Mouse (Mus musculus) lung, postnatal 36 days (tissue): ENCODE data around the gene Tas2r117.

ENCODE experiments used
- DNase-seq: peaks from one replicate; pipeline ENCODE4 v3.0.0; 2022; ENCODE audit warnings: mixed read lengths

The Tas2r117 gene

DNA sequence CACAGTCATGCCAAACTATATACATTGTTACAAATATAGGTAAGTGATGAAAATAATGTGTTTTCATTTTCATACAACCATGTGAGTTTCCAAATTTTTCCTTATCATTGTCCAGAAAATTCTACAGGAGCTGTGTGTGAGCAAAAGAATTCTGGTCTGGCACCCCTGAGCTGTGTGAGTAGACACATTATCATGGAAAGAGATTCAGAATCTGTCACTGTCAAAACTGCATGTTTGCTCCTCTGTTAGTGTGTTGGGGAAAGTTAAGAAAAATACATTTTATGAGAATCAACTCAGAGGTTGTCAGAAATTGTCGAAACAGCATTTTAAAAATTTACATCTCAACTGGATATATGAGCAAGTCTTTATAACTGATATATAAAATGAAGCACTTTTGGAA lies at the start of gene Tas2r117:
Tas2r117 (plus strand) TSS at position 301 of the 400 bp plus-strand sequence.
- no peak for DNase-seq

DNA sequence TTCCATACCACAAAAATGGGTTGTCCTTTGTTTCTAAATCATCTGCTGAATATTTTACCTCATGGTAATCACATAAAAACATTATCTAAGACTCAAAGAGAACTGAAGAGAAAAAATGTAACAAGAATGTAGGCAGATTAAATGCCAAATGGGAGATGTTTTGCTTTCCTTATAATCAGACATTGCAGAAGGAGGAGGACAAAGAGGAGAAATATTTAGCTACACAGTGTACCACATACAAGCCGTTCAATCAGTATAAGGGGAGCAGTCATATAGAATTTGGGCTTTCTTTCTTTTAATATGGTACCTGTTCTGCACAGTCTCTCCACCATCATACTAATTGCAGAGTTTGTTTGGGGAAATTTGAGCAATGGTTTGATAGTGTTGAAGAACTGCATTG lies 48.2 kb upstream of the Tas2r117 start, which contains the start of gene Tas2r124:
Tas2r124 (plus strand) TSS at position 301 of the 400 bp plus-strand sequence.
- no peak for DNase-seq

DNA sequence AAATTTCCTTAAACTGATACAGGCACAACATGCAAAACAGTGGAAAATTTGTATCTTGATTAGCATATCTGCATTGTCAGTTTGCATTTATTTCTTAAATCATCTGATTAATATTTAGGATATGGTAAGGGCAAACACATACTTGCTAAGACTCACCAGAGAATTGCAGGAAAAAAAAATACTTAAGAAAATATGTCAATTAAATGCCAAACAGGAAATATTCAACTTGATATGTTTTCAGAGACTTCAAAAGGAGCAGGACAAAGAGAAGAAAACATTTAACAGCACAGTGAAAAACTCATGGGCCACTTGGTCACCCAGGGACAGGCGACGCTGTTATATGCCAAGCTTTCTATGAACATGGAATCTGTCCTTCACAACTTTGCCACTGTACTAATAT lies 40.8 kb upstream of the Tas2r117 start, which contains the start of gene Tas2r102:
Tas2r102 (plus strand) TSS at position 301 of the 400 bp plus-strand sequence.
- DNase-seq = no peak

DNA sequence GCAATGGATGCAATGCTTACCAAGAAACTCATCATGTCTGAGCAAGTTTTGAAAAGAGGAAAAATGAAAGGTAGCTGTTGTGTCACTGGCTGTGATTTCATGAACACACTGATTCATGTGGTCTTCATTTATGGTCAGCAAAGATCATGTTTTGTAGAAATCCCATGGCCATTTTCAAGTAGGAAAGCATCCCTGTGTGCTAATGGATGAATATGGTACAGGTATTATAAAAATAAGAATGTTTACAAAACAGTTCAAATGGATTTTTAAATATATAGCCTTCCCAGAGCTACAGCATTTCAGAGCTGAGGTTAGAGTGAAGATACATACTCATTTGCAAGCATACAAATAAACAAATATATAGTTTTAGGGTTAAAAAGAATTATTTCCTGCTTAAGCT lies 24.6 kb upstream of the Tas2r117 start, which contains the start of gene Tas2r136:
Tas2r136 (minus strand) TSS at position 101 of the 400 bp plus-strand sequence.
- DNase-seq = no peak

DNA sequence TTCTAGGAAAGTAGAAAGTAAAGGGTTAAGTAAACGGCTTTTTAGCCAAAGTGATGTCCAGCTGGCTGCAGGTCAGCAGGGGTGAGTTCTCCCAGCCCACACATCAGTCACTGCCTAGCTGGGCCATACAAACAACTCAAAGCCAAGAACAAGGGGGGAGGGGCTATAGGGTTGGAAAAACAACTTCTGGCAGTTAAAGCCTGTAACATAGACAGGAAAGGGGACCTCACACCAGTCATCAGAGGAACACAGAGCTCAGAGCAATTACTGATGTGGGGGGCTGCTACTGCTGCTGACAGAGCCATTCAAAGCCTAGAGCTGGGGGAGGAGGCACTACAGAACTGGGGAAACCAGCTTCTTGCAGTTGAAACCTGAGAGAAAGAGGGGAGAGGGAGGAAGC lies 7.2 kb upstream of the Tas2r117 start:
- DNase-seq = no peak

DNA sequence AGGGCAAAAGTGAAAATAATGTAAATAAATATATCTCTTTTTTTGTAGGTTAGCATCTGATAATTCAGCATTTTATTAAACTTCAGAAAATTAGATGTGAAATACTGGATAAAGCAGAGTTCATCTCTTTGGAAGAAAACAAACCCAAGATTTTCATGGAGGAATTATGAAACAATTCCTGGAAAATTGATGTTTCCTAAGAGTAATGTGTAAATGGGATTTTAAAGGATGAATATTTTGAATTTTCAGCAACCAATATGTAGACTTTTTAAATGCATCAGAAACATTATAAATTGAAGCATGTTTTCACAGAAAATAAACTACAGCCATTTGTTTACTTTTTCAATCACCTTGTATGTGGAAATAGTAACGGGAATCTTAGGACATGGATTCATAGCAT lies 44.2 kb downstream of the Tas2r117 start, which contains the start of gene Tas2r123:
Tas2r123 (plus strand) TSS at position 301 of the 400 bp plus-strand sequence.
- DNase-seq = no peak
